ENCODE assay signal across 8 mouse cellular contexts in the genomic region with DNA sequence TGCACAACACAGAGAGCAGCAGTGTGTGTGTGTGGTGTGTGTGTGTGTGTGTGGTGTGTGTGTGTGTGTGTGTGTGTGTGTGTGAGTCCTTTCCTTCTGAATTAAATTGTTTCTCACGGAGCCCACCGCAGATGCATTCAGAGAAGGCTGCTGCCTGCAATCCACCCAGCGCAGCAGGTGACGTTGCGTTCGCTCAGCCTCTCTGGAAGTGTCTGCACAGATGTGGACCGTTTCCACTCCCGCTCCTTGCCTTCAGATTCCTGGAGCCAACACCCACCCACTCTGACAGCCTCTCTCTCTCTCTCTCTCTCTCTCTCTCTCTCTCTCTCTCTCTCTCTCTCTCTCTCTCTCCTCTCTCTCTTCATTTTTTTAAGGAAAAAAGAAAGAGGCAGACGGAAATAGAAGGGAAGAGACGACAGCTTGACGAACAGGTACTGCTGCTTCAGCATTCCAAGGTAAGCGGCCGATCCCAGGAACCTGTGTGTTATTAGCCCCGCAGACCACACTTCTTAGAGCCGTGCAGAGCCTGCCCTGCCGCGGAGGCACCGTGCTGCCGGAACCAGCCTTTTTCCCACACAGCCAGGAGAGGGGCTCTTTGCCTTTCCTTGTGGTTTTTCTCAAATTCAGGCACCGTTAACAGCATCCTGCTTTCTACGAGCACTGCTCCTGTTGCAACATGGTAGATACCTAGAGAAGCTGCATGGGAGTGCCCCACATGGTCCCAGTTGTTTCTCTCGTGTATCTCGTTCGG.
A peak's percentile ranks its signal among the peaks of the same experiment; 100 is the strongest.
DNase-seq lines count a peak whose midpoint lies in the region; ATAC-seq and TF ChIP-seq lines count a peak whose summit lies in the region.

No protein-coding gene starts in this region.

- H3K4me1 ChIP-seq in heart, postnatal 0 days (ENCODE audit: control insufficient read depth, insufficient read depth): peaks cover 42% of the 10 kb centered on the region
- peaks cover 27% of the 10 kb centered on the region for H3K4me1 ChIP-seq in limb, embryonic 10.5 days

- H3K9ac ChIP-seq in heart, postnatal 0 days (replicated peaks; ENCODE audit: low read depth, low read length): peak overlapping the region; percentile 59; the same call in 1 of the 2 replicates

- H3K9me3 ChIP-seq in heart, postnatal 0 days (replicated peaks; ENCODE audit: control insufficient read depth, low read length): no peaks in the 10 kb centered on the region
- H3K9me3 ChIP-seq in limb, embryonic 10.5 days (replicated peaks): no peaks in the 10 kb centered on the region

- ATAC-seq in heart, postnatal 0 days (ENCODE audit: insufficient read depth, low read depth): no peak

- H3K4me2 ChIP-seq in heart, postnatal 0 days (ENCODE audit: low read depth, low read length): peak overlapping the region; percentile 59

- WGBS in heart, postnatal 0 days: 23% methylated on average over 24 of the region's 24 CpGs
- 38% methylated on average over 24 of the region's 24 CpGs for WGBS in limb, embryonic 10.5 days

- H3K36me3 ChIP-seq in heart, postnatal 0 days (replicated peaks; ENCODE audit: control insufficient read depth, insufficient read depth, low read length): no peaks in the 10 kb centered on the region
- H3K36me3 ChIP-seq in limb, embryonic 10.5 days: no peaks in the 10 kb centered on the region

- H3K27ac ChIP-seq in heart, postnatal 0 days (ENCODE audit: low read depth): peak overlapping the region; percentile 43
- H3K27ac ChIP-seq in limb, embryonic 10.5 days: peak overlapping the region; percentile 40; the same call in 1 of the 2 replicates

- DNase-seq in heart, postnatal 0 days (ENCODE audit: low spot score): no peak
- no peak for DNase-seq in heart, adult 8-10 months (ENCODE audit: low spot score)
- DNase-seq in cerebellum, postnatal 10 days: peak; percentile 43 to 45
- DNase-seq in frontal cortex, postnatal 14 days (ENCODE audit: low spot score in 2 of 2): peak; percentile 42 to 58
- peak; percentile 45 for DNase-seq in limb, embryonic 10.5 days (ENCODE audit: low spot score)
- peak; percentile 37 for DNase-seq in retina, embryonic 14.5 days (ENCODE audit: low spot score)
- DNase-seq in adrenal gland, adult 8-10 months: no peak
- DNase-seq in urinary bladder, adult 2 months (ENCODE audit: low spot score): no peak

- peak overlapping the region; percentile 28 for H3K4me3 ChIP-seq in heart, postnatal 0 days (ENCODE audit: low read depth, low read length)
- peak overlapping the region; percentile 36 for H3K4me3 ChIP-seq in limb, embryonic 10.5 days

- TF ChIP-seq EP300 in heart, postnatal 0 days (IDR thresholded peaks at IDR 0.05; ENCODE audit: low read depth): no peak

- no peak for TF ChIP-seq CTCF in heart, postnatal 0 days (IDR thresholded peaks at IDR 0.05; ENCODE audit: low read depth)

- no peaks in the 10 kb centered on the region for H3K27me3 ChIP-seq in heart, postnatal 0 days (ENCODE audit: control insufficient read depth, insufficient read depth, low read length)
- 0 out of 2 replicates have a peak, but pooled peaks cover 4% of the 10 kb centered on the region for H3K27me3 ChIP-seq in limb, embryonic 10.5 days (ENCODE audit: low read depth, poor library complexity, severe bottlenecking)

Comparison
In these comparisons a context has a peak if more than half of its experiments do, and no peak if none do; other contexts are left out.
1. DNase-seq: peak in cerebellum, postnatal 10 days (2 of 2), frontal cortex, postnatal 14 days (2 of 2), limb, embryonic 10.5 days (single experiment) and retina, embryonic 14.5 days (single experiment); none in heart, postnatal 0 days (single experiment), heart, adult 8-10 months (single experiment), adrenal gland, adult 8-10 months (single experiment) and urinary bladder, adult 2 months (single experiment).